Mouse (Mus musculus) gastrocnemius, postnatal 36 days (tissue): ENCODE measurements around the gene Plekha5. TPM values are rescaled to one million over a fixed set of nuclear protein-coding genes. Genes with fewer than 3 reads are reported as not detected.

Source experiments
- DNase-seq, 2 experiments: peaks; one replicate each; pipeline ENCODE4 v3.0.0; 2022
- intact Hi-C: fragments of 180-260 bp; cut with DNase I; formaldehyde crosslinking; loops from one replicate; pipeline ENCODE4 v1.15.1; 2025
- total RNA-seq, 2 experiments: library from RNA; stranded (reverse); gene quantifications; 2 replicates each; pipeline ENCODE4 v1.2.3; 2021

Plekha5 gene
- total RNA-seq, 2 experiments from 2014 or later = 8.7 to 9.2 TPM

DNA sequence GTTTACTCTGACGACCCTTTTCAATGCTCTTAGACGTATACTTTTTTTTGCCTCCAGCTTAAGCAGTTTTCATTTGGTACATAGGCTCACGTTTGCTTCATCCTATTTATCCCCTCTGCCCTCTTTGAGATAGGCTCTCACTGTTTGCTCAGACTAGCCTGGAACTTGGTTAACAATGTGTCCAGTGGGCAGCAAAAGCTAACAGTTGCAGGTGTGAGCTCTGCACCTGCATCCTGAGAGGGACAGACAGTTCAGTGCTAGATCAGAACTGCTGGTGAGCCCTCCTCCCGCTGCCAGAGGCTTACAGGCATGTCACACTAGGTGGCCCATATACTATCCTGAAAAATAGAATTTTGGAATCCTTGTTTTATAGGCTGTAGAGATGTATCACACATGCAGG is 206.5 kb downstream of the Plekha5 start:
- DNase-seq = no peak
- intact Hi-C loops = no loop called here

DNA sequence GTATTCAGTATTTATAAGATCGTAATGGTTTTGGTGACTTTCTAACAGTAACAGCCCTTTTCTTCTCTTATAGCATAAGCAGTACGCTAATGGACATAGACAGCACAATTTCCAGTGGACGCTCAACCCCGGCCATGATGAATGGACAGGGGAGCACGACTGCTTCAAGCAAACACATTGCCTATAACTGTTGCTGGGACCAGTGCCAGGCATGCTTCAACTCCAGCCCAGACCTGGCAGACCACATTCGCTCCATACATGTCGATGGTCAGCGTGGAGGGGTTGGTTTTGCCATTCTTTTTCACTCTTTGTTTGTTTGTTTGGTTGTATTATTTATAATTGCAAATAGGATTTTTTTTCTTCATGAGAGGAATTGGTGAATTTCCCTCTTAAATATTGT is 209.8 kb downstream of the Plekha5 start:
- no peak for DNase-seq
- intact Hi-C loops = no loop called here

DNA sequence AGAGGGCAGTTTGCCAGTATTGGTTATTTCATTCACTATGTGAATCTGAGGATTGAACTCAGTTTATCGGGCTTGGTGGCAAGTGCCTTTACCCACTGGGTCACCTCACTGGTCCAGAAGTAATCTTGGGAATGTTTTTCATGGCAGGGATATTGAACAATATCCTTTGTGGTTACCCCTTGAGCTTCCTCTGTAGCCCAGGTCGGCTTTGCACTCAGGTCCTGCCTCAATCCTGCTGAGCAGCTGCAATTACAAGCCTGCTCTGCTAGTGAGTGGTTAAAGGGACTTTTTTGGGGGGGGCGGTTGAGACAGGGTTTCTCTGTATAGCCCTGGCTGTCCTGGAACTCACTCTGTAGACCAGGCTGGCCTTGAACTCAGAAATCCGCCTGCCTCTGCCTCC is 212.4 kb downstream of the Plekha5 start:
- DNase-seq = no peak
- intact Hi-C loops = no loop called here

DNA sequence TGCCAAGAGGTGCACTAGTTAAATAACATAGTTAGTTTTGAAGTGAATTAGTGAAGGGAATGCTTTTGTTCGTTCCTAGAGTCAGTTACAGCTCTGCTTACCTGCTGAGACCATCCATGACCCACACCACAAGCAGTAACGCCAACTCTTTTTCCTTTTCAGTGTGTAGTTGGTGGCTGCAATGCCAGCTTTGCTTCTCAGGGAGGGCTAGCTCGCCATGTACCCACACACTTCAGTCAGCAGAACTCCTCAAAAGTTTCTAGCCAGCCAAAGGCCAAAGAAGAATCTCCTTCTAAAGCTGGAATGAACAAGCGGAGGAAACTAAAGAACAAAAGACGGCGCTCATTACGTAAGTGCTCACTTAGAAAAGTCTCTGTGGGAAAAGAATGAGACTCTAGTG is 218.2 kb downstream of the Plekha5 start:
- DNase-seq = no peak
- intact Hi-C loops = no loop called here

DNA sequence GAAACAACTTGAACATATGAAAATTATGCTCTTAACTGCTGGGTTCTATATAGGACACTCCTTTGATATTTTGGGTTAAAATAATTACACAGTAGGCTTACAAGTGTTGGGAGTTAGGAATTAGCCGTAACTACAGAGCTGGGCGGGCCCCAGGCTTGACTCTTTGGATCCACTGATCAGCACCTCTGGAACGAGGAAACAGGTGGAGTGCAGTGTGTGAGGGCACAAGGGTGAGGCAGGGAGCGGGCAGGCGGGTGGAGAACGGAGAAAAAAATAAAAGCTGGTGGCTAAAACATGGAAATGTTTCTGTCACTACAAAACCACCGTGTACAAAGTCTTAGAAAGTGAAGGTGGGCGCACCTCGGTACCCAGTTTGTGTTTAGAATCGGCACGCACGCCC is 218.8 kb downstream of the Plekha5 start:
- DNase-seq = no peak

DNA sequence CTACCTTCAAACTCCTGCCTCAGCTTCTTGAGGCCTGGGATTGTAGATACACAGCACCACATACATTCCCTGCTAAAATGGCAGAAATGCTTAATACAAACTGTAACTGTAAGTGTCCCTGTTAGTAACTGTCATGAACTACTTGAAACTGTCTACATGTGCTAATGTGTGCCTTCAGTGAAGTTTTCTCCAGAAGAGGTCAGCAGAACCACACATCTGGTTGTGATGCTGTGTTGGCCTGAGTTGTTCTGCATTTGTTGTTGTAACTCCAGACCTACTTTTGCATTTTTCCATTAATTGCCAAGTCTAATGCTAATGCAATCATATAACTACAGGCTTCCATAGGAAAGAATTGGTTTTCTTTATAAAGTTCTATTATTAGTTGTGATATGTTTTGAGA is 222.1 kb downstream of the Plekha5 start:
- intact Hi-C loops = no loop called here
- no peak for DNase-seq

More for the DNA sequence above, 218.8 kb downstream of the Plekha5 start:
- intact Hi-C loops = no loop called here

Other genes starting within 250 kb of the Plekha5 start
- gene Aebp2, start 198.6 kb downstream of the Plekha5 start, total RNA-seq = 10 to 100 TPM; 25.3 to 29.4 TPM